Mouse (Mus musculus) megakaryocyte, embryonic 14.5 days (primary cell): Measurements from ENCODE around the gene Sema4b.

ENCODE experiments used
- FLI1 ChIP-seq: IDR thresholded peaks from 2 replicates; pipeline ENCODE4 v1.6.1; 2012; ENCODE audit warnings: low read length, inconsistent platforms, mixed read lengths
- GATA1 ChIP-seq: IDR thresholded peaks from 3 replicates; pipeline ENCODE4 v1.6.1; 2012; ENCODE audit warnings: mixed read lengths, low read length, inconsistent platforms, borderline replicate concordance

- TF ChIP-seq GATA1 = no peak
- TF ChIP-seq FLI1 = no peak
Measured at GRCm38 (mm10) chr7:80273456-80273855, 86.8 kb downstream of the Sema4b start.
